Mouse (Mus musculus): ENCODE results near the gene Atp6v1b1. TPM values are rescaled to one million over a fixed set of nuclear protein-coding genes. Genes with fewer than 3 reads are reported as not detected.

Gene Atp6v1b1
- total and polyA plus RNA-seq, 2 experiments from 2014 or later = 4.1 TPM; not detected in 1

DNA sequence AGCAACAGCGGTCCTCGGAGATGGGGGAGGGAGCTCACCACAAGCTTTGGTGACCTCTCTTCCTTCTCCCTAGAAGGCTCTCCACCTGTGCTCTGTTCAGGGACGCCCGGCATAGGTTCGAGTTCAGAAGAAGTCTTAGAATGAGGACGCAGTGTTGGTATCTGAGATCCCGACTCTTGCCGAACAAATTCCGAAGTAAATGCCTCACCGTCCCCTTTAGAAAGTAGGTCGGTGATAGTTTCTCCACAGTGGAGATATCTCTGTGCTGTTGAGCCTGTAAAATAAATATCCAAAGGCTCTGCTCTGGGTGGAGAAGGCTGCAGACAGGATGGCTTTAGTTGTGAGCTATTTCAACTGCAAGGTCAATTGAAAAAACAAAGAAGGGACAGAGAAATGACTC is 41.8 kb upstream of the Atp6v1b1 start:
- Histone ChIP-seq H3K27ac (ENCODE audit: low read depth) (no peak overlapping the region), H3K9me3 (replicated peaks; ENCODE audit: control insufficient read depth, low read length) (no peaks in the 10 kb centered on the region), H3K36me3 (replicated peaks; ENCODE audit: control insufficient read depth, insufficient read depth, low read length) (no peaks in the 10 kb centered on the region), H3K27me3 (ENCODE audit: control insufficient read depth, insufficient read depth, low read length) (peaks cover 96% of the 10 kb centered on the region), H3K4me3 (ENCODE audit: low read depth, low read length) (no peak overlapping the region), H3K9ac (replicated peaks; ENCODE audit: low read depth, low read length) (no peak overlapping the region), H3K4me2 (ENCODE audit: low read depth, low read length) (no peak overlapping the region), H3K4me1 (ENCODE audit: control insufficient read depth, insufficient read depth) (no peaks in the 10 kb centered on the region)
- TF ChIP-seq CTCF (IDR thresholded peaks at IDR 0.05; ENCODE audit: low read depth) (no peak), EP300 (IDR thresholded peaks at IDR 0.05; ENCODE audit: low read depth) (no peak)
- no peak for ATAC-seq (ENCODE audit: insufficient read depth, low read depth)
- WGBS = 1% methylated on average over 11 of the region's 11 CpGs
- no peak for DNase-seq (ENCODE audit: low spot score)

DNA sequence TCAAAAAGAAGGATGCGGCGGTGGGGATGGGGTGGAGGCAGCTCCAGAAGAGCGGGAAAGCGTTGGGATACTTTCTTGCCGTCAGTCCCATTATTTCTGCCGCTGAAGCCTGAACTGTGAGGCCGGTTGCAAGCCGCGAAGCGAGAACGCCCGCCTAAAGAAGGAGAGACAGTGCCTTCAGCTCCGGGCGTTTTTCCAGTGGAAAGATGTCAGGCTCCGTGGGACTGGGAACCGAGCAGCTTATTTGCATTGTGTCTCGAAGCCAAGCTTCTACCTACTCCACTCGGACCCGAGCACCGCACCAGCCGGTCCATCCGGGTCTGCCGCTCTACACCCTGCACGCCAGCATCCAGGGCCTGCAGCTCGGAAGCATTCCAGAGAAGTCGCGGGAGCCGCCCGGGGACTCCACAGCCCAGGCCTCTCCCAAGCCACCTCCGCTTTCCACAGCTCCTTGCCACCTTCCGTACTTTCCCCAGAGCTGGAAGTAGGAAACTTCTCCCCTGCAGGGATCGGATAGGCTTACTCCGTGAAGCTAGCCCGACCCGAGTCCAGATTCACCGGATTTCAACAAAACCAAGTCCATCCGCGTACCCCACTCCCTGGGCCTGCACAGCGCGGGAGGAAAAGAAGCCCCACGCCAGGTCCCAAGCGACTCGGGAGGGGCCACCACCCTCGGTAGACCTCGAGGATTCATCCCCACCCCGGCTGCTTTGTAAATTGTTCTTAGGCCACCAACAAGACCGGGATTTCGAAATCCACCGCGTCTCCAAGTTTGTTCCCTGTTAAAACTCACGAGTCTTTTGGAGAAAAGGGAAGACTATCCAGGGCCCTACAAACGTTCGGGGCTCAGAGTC is 40.4 kb upstream of the Atp6v1b1 start:
- ATAC-seq (ENCODE audit: insufficient read depth, low read depth) = 0 out of 2 replicates have a peak, but pooled peaks have one; percentile 17
- no peak overlapping the region for H3K9ac ChIP-seq (replicated peaks; ENCODE audit: low read depth, low read length)
- peaks cover 96% of the 10 kb centered on the region for H3K27me3 ChIP-seq (ENCODE audit: control insufficient read depth, insufficient read depth, low read length)
- H3K4me3 ChIP-seq (ENCODE audit: low read depth, low read length) = no peak overlapping the region
- H3K4me1 ChIP-seq (ENCODE audit: control insufficient read depth, insufficient read depth) = no peaks in the 10 kb centered on the region
- no peaks in the 10 kb centered on the region for H3K36me3 ChIP-seq (replicated peaks; ENCODE audit: control insufficient read depth, insufficient read depth, low read length)
- TF ChIP-seq CTCF (IDR thresholded peaks at IDR 0.05; ENCODE audit: low read depth) = no peak
- TF ChIP-seq EP300 (IDR thresholded peaks at IDR 0.05; ENCODE audit: low read depth) = no peak
- no peaks in the 10 kb centered on the region for H3K9me3 ChIP-seq (replicated peaks; ENCODE audit: control insufficient read depth, low read length)
- 2% methylated on average over 53 of the region's 53 CpGs for WGBS
- no peak for DNase-seq (ENCODE audit: low spot score)
- H3K4me2 ChIP-seq (ENCODE audit: low read depth, low read length) = no peak overlapping the region
- no peak overlapping the region for H3K27ac ChIP-seq (ENCODE audit: low read depth)

DNA sequence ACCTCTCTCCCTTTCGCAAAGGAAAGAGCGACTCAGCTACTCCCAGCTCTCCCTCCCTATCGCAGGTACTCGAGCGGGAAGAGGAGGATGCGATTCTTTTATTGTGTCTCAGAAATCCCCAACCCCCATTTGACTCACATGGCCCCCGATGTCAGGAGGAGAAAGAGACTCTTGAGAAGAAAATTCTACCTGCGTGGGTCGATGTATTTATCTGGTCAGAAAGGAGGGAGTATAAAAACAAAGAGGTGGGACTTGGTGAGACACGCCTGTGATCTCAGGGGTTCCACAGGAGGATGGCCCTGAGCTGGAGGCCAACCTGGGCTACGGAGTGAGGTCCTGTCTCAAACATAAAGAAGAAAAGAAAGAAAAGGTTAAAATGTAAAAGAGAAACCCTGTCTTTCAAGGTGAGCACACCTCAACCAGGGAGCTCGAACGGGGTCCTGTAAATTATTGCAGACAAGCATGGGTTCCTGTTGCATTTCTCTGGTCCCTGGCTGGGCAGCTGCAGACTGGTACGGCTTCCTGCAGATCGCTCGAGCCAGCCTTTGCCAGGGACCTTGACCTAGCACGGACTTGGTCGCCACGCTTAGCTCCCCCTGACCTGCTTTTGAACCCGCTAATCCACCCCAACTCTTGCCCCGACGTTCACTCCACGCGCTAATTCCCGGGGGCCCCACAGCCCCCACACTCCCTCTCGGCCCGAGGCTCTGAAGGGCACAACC is 39.6 kb upstream of the Atp6v1b1 start:
- no peaks in the 10 kb centered on the region for H3K4me1 ChIP-seq (ENCODE audit: control insufficient read depth, insufficient read depth)
- H3K27me3 ChIP-seq (ENCODE audit: control insufficient read depth, insufficient read depth, low read length) = peaks cover 96% of the 10 kb centered on the region
- H3K9ac ChIP-seq (replicated peaks; ENCODE audit: low read depth, low read length) = no peak overlapping the region
- no peaks in the 10 kb centered on the region for H3K36me3 ChIP-seq (replicated peaks; ENCODE audit: control insufficient read depth, insufficient read depth, low read length)
- no peaks in the 10 kb centered on the region for H3K9me3 ChIP-seq (replicated peaks; ENCODE audit: control insufficient read depth, low read length)
- DNase-seq (ENCODE audit: low spot score) (no peak), ATAC-seq (ENCODE audit: insufficient read depth, low read depth) (no peak)
- no peak overlapping the region for H3K27ac ChIP-seq (ENCODE audit: low read depth)
- WGBS = 2% methylated on average over 27 of the region's 27 CpGs
- TF ChIP-seq EP300 (IDR thresholded peaks at IDR 0.05; ENCODE audit: low read depth) (no peak), CTCF (IDR thresholded peaks at IDR 0.05; ENCODE audit: low read depth) (no peak)
- H3K4me3 ChIP-seq (ENCODE audit: low read depth, low read length) = no peak overlapping the region
- no peak overlapping the region for H3K4me2 ChIP-seq (ENCODE audit: low read depth, low read length)

DNA sequence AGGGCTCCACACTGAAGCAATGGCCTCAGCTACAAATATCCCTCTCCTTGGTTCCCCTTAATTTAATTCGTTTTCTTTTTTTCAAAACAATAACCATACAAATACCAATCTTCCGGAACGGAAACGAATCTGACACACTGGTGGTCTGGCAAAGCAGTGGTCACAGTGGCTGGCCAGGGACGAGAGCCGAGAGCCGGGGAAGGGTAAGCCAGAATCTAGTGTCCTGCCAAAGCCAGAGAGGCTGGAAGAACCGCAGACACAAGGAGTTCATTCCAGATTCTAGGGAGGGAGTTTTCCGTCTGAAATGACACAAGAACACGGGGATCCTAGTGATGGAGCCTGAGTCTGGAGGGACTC is 39.1 kb upstream of the Atp6v1b1 start:
- no peak for TF ChIP-seq CTCF (IDR thresholded peaks at IDR 0.05; ENCODE audit: low read depth)
- H3K27me3 ChIP-seq (ENCODE audit: control insufficient read depth, insufficient read depth, low read length) = peaks cover 96% of the 10 kb centered on the region
- H3K36me3 ChIP-seq (replicated peaks; ENCODE audit: control insufficient read depth, insufficient read depth, low read length) = no peaks in the 10 kb centered on the region
- H3K9ac ChIP-seq (replicated peaks; ENCODE audit: low read depth, low read length) = no peak overlapping the region
- no peak overlapping the region for H3K27ac ChIP-seq (ENCODE audit: low read depth)
- H3K9me3 ChIP-seq (replicated peaks; ENCODE audit: control insufficient read depth, low read length) = no peaks in the 10 kb centered on the region
- no peak for ATAC-seq (ENCODE audit: insufficient read depth, low read depth)
- 2% methylated on average over 10 of the region's 10 CpGs for whole genome bisulfite sequencing
- no peak overlapping the region for H3K4me3 ChIP-seq (ENCODE audit: low read depth, low read length)
- H3K4me2 ChIP-seq (ENCODE audit: low read depth, low read length) = no peak overlapping the region
- no peak for DNase-seq (ENCODE audit: low spot score)
- H3K4me1 ChIP-seq (ENCODE audit: control insufficient read depth, insufficient read depth) = no peaks in the 10 kb centered on the region

DNA sequence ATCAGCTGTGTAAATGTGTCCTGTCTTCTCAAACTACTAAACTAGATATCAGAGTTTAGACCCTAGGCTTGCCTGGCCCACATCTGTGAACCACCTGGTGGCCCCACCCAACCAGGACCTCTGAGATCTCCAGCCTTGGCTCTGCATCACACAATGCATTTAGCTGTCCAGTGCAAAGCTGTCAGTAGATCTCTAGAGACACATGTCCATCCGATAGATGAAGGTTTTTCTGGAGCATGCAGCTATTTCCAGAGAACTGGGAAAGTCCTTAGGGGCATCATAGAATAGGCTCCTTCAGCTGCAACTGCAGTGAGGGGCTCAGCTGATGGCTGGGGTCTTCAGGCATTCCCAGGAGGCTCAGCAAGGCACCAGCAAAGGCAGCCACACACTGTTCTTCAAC is 38.5 kb upstream of the Atp6v1b1 start:
- DNase-seq (ENCODE audit: low spot score) = no peak
- Histone ChIP-seq H3K9ac (replicated peaks; ENCODE audit: low read depth, low read length) (no peak overlapping the region), H3K9me3 (replicated peaks; ENCODE audit: control insufficient read depth, low read length) (no peaks in the 10 kb centered on the region), H3K36me3 (replicated peaks; ENCODE audit: control insufficient read depth, insufficient read depth, low read length) (no peaks in the 10 kb centered on the region), H3K4me2 (ENCODE audit: low read depth, low read length) (no peak overlapping the region), H3K27ac (ENCODE audit: low read depth) (no peak overlapping the region), H3K27me3 (ENCODE audit: control insufficient read depth, insufficient read depth, low read length) (peaks cover 96% of the 10 kb centered on the region), H3K4me1 (ENCODE audit: control insufficient read depth, insufficient read depth) (no peaks in the 10 kb centered on the region), H3K4me3 (ENCODE audit: low read depth, low read length) (no peak overlapping the region)
- WGBS = 15% methylated on average over 1 of the region's 1 CpGs
- no peak for ATAC-seq (ENCODE audit: insufficient read depth, low read depth)
- TF ChIP-seq CTCF (IDR thresholded peaks at IDR 0.05; ENCODE audit: low read depth) = no peak
- TF ChIP-seq EP300 (IDR thresholded peaks at IDR 0.05; ENCODE audit: low read depth) = no peak
